Mouse (Mus musculus) neural tube, embryonic 12.5 days (tissue): ENCODE data around the gene Myh14. TPM values are rescaled to one million over a fixed set of nuclear protein-coding genes. Genes with fewer than 3 reads are reported as not detected.
"Not testable (repeated sequence)": the region's sequence is repeated elsewhere in the genome, so short reads cannot be mapped to it uniquely, and the experiment has no call there.

Experiments
- ATAC-seq: fragments of 200-750 bp; cut with Nextera tagmentation; 2 replicates; pipeline ENCODE4 v1.8.0; 2017; ENCODE audit warnings: low read depth, mild to moderate bottlenecking, moderate TSS enrichment, moderate library complexity; ENCODE audit not compliant: low FRiP score
- H3K27ac ChIP-seq: fragments of 300-500 bp; sonication (generic); 2 replicates; pipeline ENCODE4 v1.5.1; 2016
- H3K27me3 ChIP-seq: fragments of 300-500 bp; sonication (generic); replicated peaks from 2 replicates; pipeline ENCODE4 v1.6.1; 2016; ENCODE audit warnings: mild to moderate bottlenecking
- H3K36me3 ChIP-seq: fragments of 300-500 bp; sonication (generic); 2 replicates; pipeline ENCODE4 v1.6.1; 2016; ENCODE audit warnings: mild to moderate bottlenecking
- H3K4me1 ChIP-seq: fragments of 300-500 bp; sonication (generic); 2 replicates; pipeline ENCODE4 v1.6.1; 2016
- H3K4me2 ChIP-seq: fragments of 300-500 bp; sonication (generic); replicated peaks from 2 replicates; pipeline ENCODE4 v1.6.1; 2016; ENCODE audit warnings: mild to moderate bottlenecking
- H3K4me3 ChIP-seq: fragments of 300-500 bp; sonication (generic); 2 replicates; pipeline ENCODE4 v1.5.1; 2016
- H3K9ac ChIP-seq: fragments of 300-500 bp; sonication (generic); 2 replicates; pipeline ENCODE4 v1.6.1; 2016; ENCODE audit warnings: mild to moderate bottlenecking
- H3K9me3 ChIP-seq: fragments of 300-500 bp; sonication (generic); 2 replicates; pipeline ENCODE4 v1.6.1; 2016; ENCODE audit warnings: mild to moderate bottlenecking
- WGBS: fragments of 180-500 bp; shearing (Covaris S2); methylation state at CpG from one replicate; pipeline ENCODE4 v1.1.7; 2016; 5-methylcytosine and 5-hydroxymethylcytosine counted together
- polyA plus RNA-seq: library from polyadenylated mRNA; unstranded; fragments of >200 nt; fragmentation: Nextera tagmentation; extraction: Ambion mirVana; gene quantifications from 2 replicates; pipeline ENCODE4 v1.2.1, GENCODE M21; 2016

Gene Myh14
- 2.5 and 3.4 TPM in 2 replicates for polyA plus RNA-seq

GRCm38 (mm10) chr7:44670803-44671202, at the start of gene Myh14:
Gene Myh14, minus strand, starts transcription at chr7:44670843.
- H3K36me3 ChIP-seq = no peaks in the 10 kb centered on the region
- ATAC-seq = peak; percentile 97
- no peak within 1 kb of the TSS for H3K27ac ChIP-seq
- H3K4me2 ChIP-seq = peak within 1 kb of the TSS; percentile 59
- H3K9ac ChIP-seq = 0 out of 2 replicates have a peak within 1 kb of the TSS, but pooled peaks have one; percentile 33
- peak within 1 kb of the TSS; percentile 28 for H3K4me3 ChIP-seq
- WGBS = under 1% methylated on average over 23 of the region's 23 CpGs
- H3K4me1 ChIP-seq = 0 out of 2 replicates have a peak, but pooled peaks cover 9% of the 10 kb centered on the region
- H3K27me3 ChIP-seq = peaks cover 40% of the 10 kb centered on the region
- peaks cover 10% of the 10 kb centered on the region for H3K9me3 ChIP-seq

GRCm38 (mm10) chr7:44709881-44710280, 39.2 kb upstream of the Myh14 start:
- Histone ChIP-seq H3K27me3 (no peaks in the 10 kb centered on the region), H3K4me2 (no peak overlapping the region), H3K4me1 (no peaks in the 10 kb centered on the region), H3K9me3 (no peaks in the 10 kb centered on the region), H3K9ac (no peak overlapping the region), H3K36me3 (no peaks in the 10 kb centered on the region), H3K27ac (no peak overlapping the region), H3K4me3 (no peak overlapping the region)
- WGBS = 85% methylated on average over 5 of the region's 5 CpGs
- no peak for ATAC-seq

- Histone ChIP-seq H3K4me2 (no peak within 1 kb of the TSS), H3K27me3 (no peaks in the 10 kb centered on the region)
- 78% methylated on average over 14 of the region's 14 CpGs for WGBS
Measured at GRCm38 (mm10) chr7:44708574-44708973, 37.9 kb upstream of the Myh14 start, which contains the start of gene Izumo2. Gene Izumo2, plus strand, starts transcription at chr7:44708742.

GRCm38 (mm10) chr7:44708093-44708492, 37.5 kb upstream of the Myh14 start:
- H3K4me3 ChIP-seq, H3K4me2 ChIP-seq, H3K36me3 ChIP-seq, H3K9me3 ChIP-seq, H3K4me1 ChIP-seq, H3K9ac ChIP-seq, H3K27me3 ChIP-seq, ATAC-seq, H3K27ac ChIP-seq: not testable (repeated sequence)
- WGBS = 86% methylated on average over 6 of the region's 6 CpGs

More at GRCm38 (mm10) chr7:44708574-44708973, 37.9 kb upstream of the Myh14 start, which contains the start of gene Izumo2:
- Histone ChIP-seq H3K4me3 (no peak within 1 kb of the TSS), H3K4me1 (no peaks in the 10 kb centered on the region), H3K9me3 (no peaks in the 10 kb centered on the region), H3K36me3 (no peaks in the 10 kb centered on the region), H3K9ac (no peak within 1 kb of the TSS), H3K27ac (no peak within 1 kb of the TSS)
- ATAC-seq = no peak

- WGBS = 90% methylated on average over 5 of the region's 5 CpGs
- H3K36me3 ChIP-seq = no peaks in the 10 kb centered on the region
- ATAC-seq = no peak
Measured at GRCm38 (mm10) chr7:44707169-44707675, 36.6 kb upstream of the Myh14 start.

GRCm38 (mm10) chr7:44706322-44706721, 35.7 kb upstream of the Myh14 start:
- no peaks in the 10 kb centered on the region for H3K27me3 ChIP-seq
- H3K4me1 ChIP-seq = no peaks in the 10 kb centered on the region
- no peaks in the 10 kb centered on the region for H3K9me3 ChIP-seq
- H3K4me2 ChIP-seq = no peak overlapping the region
- no peak overlapping the region for H3K4me3 ChIP-seq
- no peak for ATAC-seq
- no peak overlapping the region for H3K27ac ChIP-seq
- no peak overlapping the region for H3K9ac ChIP-seq
- no peaks in the 10 kb centered on the region for H3K36me3 ChIP-seq

More at GRCm38 (mm10) chr7:44707169-44707675, 36.6 kb upstream of the Myh14 start:
- H3K4me2 ChIP-seq = no peak overlapping the region
- H3K4me3 ChIP-seq = no peak overlapping the region
- H3K9ac ChIP-seq = no peak overlapping the region
- H3K27me3 ChIP-seq = no peaks in the 10 kb centered on the region
- H3K27ac ChIP-seq = no peak overlapping the region
- H3K9me3 ChIP-seq = no peaks in the 10 kb centered on the region
- H3K4me1 ChIP-seq = no peaks in the 10 kb centered on the region

GRCm38 (mm10) chr7:44705086-44705485, 34.4 kb upstream of the Myh14 start:
- Histone ChIP-seq H3K27ac (no peak overlapping the region), H3K4me1 (no peaks in the 10 kb centered on the region), H3K4me3 (no peak overlapping the region), H3K4me2 (no peak overlapping the region), H3K36me3 (no peaks in the 10 kb centered on the region), H3K27me3 (no peaks in the 10 kb centered on the region), H3K9me3 (no peaks in the 10 kb centered on the region), H3K9ac (no peak overlapping the region)
- WGBS = 86% methylated on average over 4 of the region's 4 CpGs
- no peak for ATAC-seq

GRCm38 (mm10) chr7:44704363-44704762, 33.7 kb upstream of the Myh14 start:
- ATAC-seq = no peak
- no peaks in the 10 kb centered on the region for H3K9me3 ChIP-seq
- 62% methylated on average over 3 of the region's 3 CpGs for WGBS
- no peaks in the 10 kb centered on the region for H3K36me3 ChIP-seq
- no peak overlapping the region for H3K4me3 ChIP-seq
- no peaks in the 10 kb centered on the region for H3K27me3 ChIP-seq
- no peaks in the 10 kb centered on the region for H3K4me1 ChIP-seq
- H3K9ac ChIP-seq = no peak overlapping the region
- H3K27ac ChIP-seq = no peak overlapping the region
- no peak overlapping the region for H3K4me2 ChIP-seq

GRCm38 (mm10) chr7:44702985-44703384, 32.3 kb upstream of the Myh14 start:
- H3K27ac ChIP-seq = no peak overlapping the region
- no peaks in the 10 kb centered on the region for H3K36me3 ChIP-seq
- H3K9me3 ChIP-seq = no peaks in the 10 kb centered on the region
- no peak overlapping the region for H3K4me3 ChIP-seq
- no peak overlapping the region for H3K9ac ChIP-seq
- no peak for ATAC-seq
- WGBS = 84% methylated on average over 8 of the region's 8 CpGs
- H3K27me3 ChIP-seq = no peaks in the 10 kb centered on the region
- no peaks in the 10 kb centered on the region for H3K4me1 ChIP-seq
- no peak overlapping the region for H3K4me2 ChIP-seq

GRCm38 (mm10) chr7:44701921-44702320, 31.3 kb upstream of the Myh14 start:
- 11% methylated on average over 6 of the region's 6 CpGs for WGBS
- Histone ChIP-seq H3K36me3 (no peaks in the 10 kb centered on the region), H3K27me3 (no peaks in the 10 kb centered on the region), H3K4me1 (0 out of 2 replicates have a peak, but pooled peaks cover 6% of the 10 kb centered on the region), H3K4me3 (no peak overlapping the region), H3K9me3 (no peaks in the 10 kb centered on the region), H3K4me2 (no peak overlapping the region), H3K27ac (no peak overlapping the region), H3K9ac (no peak overlapping the region)
- ATAC-seq = peak; percentile 53; the same call in 1 of the 2 replicates

GRCm38 (mm10) chr7:44697980-44698379, 27.3 kb upstream of the Myh14 start:
- Histone ChIP-seq H3K27me3 (no peaks in the 10 kb centered on the region), H3K9ac (no peak overlapping the region), H3K9me3 (no peaks in the 10 kb centered on the region), H3K36me3 (no peaks in the 10 kb centered on the region), H3K4me2 (no peak overlapping the region), H3K27ac (no peak overlapping the region), H3K4me3 (no peak overlapping the region), H3K4me1 (0 out of 2 replicates have a peak, but pooled peaks cover 6% of the 10 kb centered on the region)
- 61% methylated on average over 7 of the region's 7 CpGs for WGBS
- ATAC-seq = no peak

GRCm38 (mm10) chr7:44697191-44697710, 26.6 kb upstream of the Myh14 start:
- 19% methylated on average over 20 of the region's 20 CpGs for WGBS
- no peak for ATAC-seq
- no peak overlapping the region for H3K4me2 ChIP-seq
- H3K27me3 ChIP-seq = no peaks in the 10 kb centered on the region
- H3K27ac ChIP-seq = no peak overlapping the region
- no peak overlapping the region for H3K4me3 ChIP-seq
- H3K36me3 ChIP-seq = no peaks in the 10 kb centered on the region
- H3K4me1 ChIP-seq = 0 out of 2 replicates have a peak, but pooled peaks cover 6% of the 10 kb centered on the region
- no peaks in the 10 kb centered on the region for H3K9me3 ChIP-seq
- no peak overlapping the region for H3K9ac ChIP-seq

GRCm38 (mm10) chr7:44695223-44695622, 24.6 kb upstream of the Myh14 start:
- no peak for ATAC-seq
- Histone ChIP-seq H3K27ac (no peak overlapping the region), H3K9ac (no peak overlapping the region), H3K9me3 (no peaks in the 10 kb centered on the region), H3K36me3 (no peaks in the 10 kb centered on the region), H3K4me3 (no peak overlapping the region), H3K4me1 (0 out of 2 replicates have a peak, but pooled peaks cover 6% of the 10 kb centered on the region), H3K4me2 (no peak overlapping the region), H3K27me3 (no peaks in the 10 kb centered on the region)
- WGBS = 90% methylated on average over 4 of the region's 4 CpGs
